Mouse (Mus musculus) heart, postnatal 14 days (tissue): ENCODE data around the gene Ly75. TPM values are rescaled to one million over a fixed set of nuclear protein-coding genes. Genes with fewer than 3 reads are reported as not detected.
A peak's percentile ranks its signal among the peaks of the same experiment; 100 is the strongest.

ENCODE experiments used
- DNase-seq, 2 experiments: peaks; one replicate each; pipeline ENCODE4 v3.0.0; 2021 to 2022
- intact Hi-C: fragments of 180-260 bp; cut with DNase I; formaldehyde crosslinking; loops from one replicate; pipeline ENCODE4 v1.15.1; 2025
- long read RNA-seq, 2 experiments: library from polyadenylated mRNA; stranded (forward); transcript quantifications; one replicate each; pipeline ENCODE4 v2.0.0; 2021
- total RNA-seq, 2 experiments: library from RNA; stranded (reverse); gene quantifications; 2 replicates each; pipeline ENCODE4 v1.2.3; 2021

The Ly75 gene
- total RNA-seq = 1 to 10 TPM in 1 of 2 experiments, under 1 TPM in 1; 0.84 to 2.2 TPM
- long read RNA-seq, experiment 1 = 0 reads
- long read RNA-seq, experiment 2, partial matches to known transcripts = 1 of 1 reads
- long read RNA-seq, experiment 2, other reads (novel, unspliced or antisense) = 0 of 1 reads

GRCm38 (mm10) chr2:60382858-60383669 lies at the start of gene Ly75:
Ly75 (minus strand) TSS chr2:60383303.
- peak; percentile 85 for DNase-seq
- intact Hi-C loops = no loop called here

- DNase-seq = no peak
- intact Hi-C loops = no loop called here
Observed at GRCm38 (mm10) chr2:60430315-60431021, 47.4 kb upstream of the Ly75 start.

- peak; percentile 72 to 84 for DNase-seq
- intact Hi-C loops = loop anchor here (2.0 to 10.0 kb wide), 3 partner anchors 161 to 895 kb away; no protein-coding TSS in a partner anchor
Observed at GRCm38 (mm10) chr2:60418075-60418474, 35.0 kb upstream of the Ly75 start.

- intact Hi-C loops = loop anchor here (10.0 kb wide), 1 partner anchor 200 kb away; no protein-coding TSS in a partner anchor
- no peak for DNase-seq
Observed at GRCm38 (mm10) chr2:60414334-60414733, 31.2 kb upstream of the Ly75 start.

- DNase-seq = no peak
- intact Hi-C loops = loop anchor here (10.0 kb wide), 1 partner anchor 198 kb away; no protein-coding TSS in a partner anchor
Observed at GRCm38 (mm10) chr2:60413006-60413650, 30.0 kb upstream of the Ly75 start.

- DNase-seq = no peak
- intact Hi-C loops = loop anchor here (10.0 kb wide), 1 partner anchor 196 kb away; no protein-coding TSS in a partner anchor
Observed at GRCm38 (mm10) chr2:60411181-60411580, 28.1 kb upstream of the Ly75 start.

GRCm38 (mm10) chr2:60409989-60410763 lies 27.1 kb upstream of the Ly75 start:
- intact Hi-C loops = loop anchor here (10.0 kb wide), 1 partner anchor 195 kb away; no protein-coding TSS in a partner anchor
- no peak for DNase-seq

GRCm38 (mm10) chr2:60409194-60409593 lies 26.1 kb upstream of the Ly75 start:
- no peak for DNase-seq
- intact Hi-C loops = no loop called here

GRCm38 (mm10) chr2:60407387-60407786 lies 24.3 kb upstream of the Ly75 start:
- intact Hi-C loops = no loop called here
- no peak for DNase-seq

- intact Hi-C loops = no loop called here
Observed at GRCm38 (mm10) chr2:60405431-60405830, 22.3 kb upstream of the Ly75 start.

GRCm38 (mm10) chr2:60404763-60405162 lies 21.7 kb upstream of the Ly75 start:
- intact Hi-C loops = no loop called here

More at GRCm38 (mm10) chr2:60405431-60405830, 22.3 kb upstream of the Ly75 start:
- no peak for DNase-seq

GRCm38 (mm10) chr2:60401694-60402093 lies 18.6 kb upstream of the Ly75 start:
- intact Hi-C loops = no loop called here
- DNase-seq = no peak

More at GRCm38 (mm10) chr2:60404763-60405162, 21.7 kb upstream of the Ly75 start:
- no peak for DNase-seq

GRCm38 (mm10) chr2:60393786-60394185 lies 10.7 kb upstream of the Ly75 start:
- intact Hi-C loops = no loop called here
- DNase-seq = no peak

- no peak for DNase-seq
- intact Hi-C loops = no loop called here
Observed at GRCm38 (mm10) chr2:60392286-60392685, 9.2 kb upstream of the Ly75 start.

GRCm38 (mm10) chr2:60387363-60387762 lies 4.3 kb upstream of the Ly75 start:
- no peak for DNase-seq
- intact Hi-C loops = no loop called here

GRCm38 (mm10) chr2:60386835-60387234 lies 3.7 kb upstream of the Ly75 start:
- intact Hi-C loops = no loop called here

GRCm38 (mm10) chr2:60384763-60385085 lies 1.6 kb upstream of the Ly75 start:
- intact Hi-C loops = no loop called here
- peak; percentile 48 to 66 for DNase-seq

More at GRCm38 (mm10) chr2:60386835-60387234, 3.7 kb upstream of the Ly75 start:
- no peak for DNase-seq

GRCm38 (mm10) chr2:60384083-60384762 lies 1.1 kb upstream of the Ly75 start:
- no peak for DNase-seq
- intact Hi-C loops = no loop called here

GRCm38 (mm10) chr2:60382346-60382745 lies 757 bp downstream of the Ly75 start:
- no peak for DNase-seq
- intact Hi-C loops = no loop called here
